Mouse (Mus musculus): ENCODE measurements around the gene Sdc1. TPM values are rescaled to one million over a fixed set of nuclear protein-coding genes. Genes with fewer than 3 reads are reported as not detected.
A peak's percentile ranks its signal among the peaks of the same experiment; 100 is the strongest.

The Sdc1 gene
- polyA plus RNA-seq, 1 experiment from 2014 or later, result 73.8 TPM

GRCm38 (mm10) chr12:8790615-8791014, 19.5 kb downstream of the Sdc1 start:
- H3K27ac ChIP-seq (ENCODE audit: low read depth, low read length), result no peak overlapping the region
- ATAC-seq (ENCODE audit: low FRiP score) (no peak), DNase-seq (ENCODE audit: low spot score, missing footprints) (no peak)
- no peak overlapping the region for H3K4me3 ChIP-seq (ENCODE audit: low read depth, low read length)
- H3K4me2 ChIP-seq, result no peak overlapping the region
- peaks cover 32% of the 10 kb centered on the region for H3K36me3 ChIP-seq (ENCODE audit: control insufficient read depth, insufficient read depth, low read length)
- WGBS, result 92% methylated on average over 12 of the region's 12 CpGs
- no peak overlapping the region for H3K9ac ChIP-seq (ENCODE audit: low read length)
- peaks cover 3% of the 10 kb centered on the region; the same call in 1 of the 2 replicates for H3K9me3 ChIP-seq (ENCODE audit: control insufficient read depth, low read length)
- H3K27me3 ChIP-seq (ENCODE audit: control insufficient read depth, insufficient read depth, low read length), result no peaks in the 10 kb centered on the region
- peaks cover 5% of the 10 kb centered on the region; the same call in 1 of the 2 replicates for H3K4me1 ChIP-seq (ENCODE audit: control insufficient read depth, insufficient read depth, low read length)

GRCm38 (mm10) chr12:8793410-8794051, 22.4 kb downstream of the Sdc1 start:
- 90% methylated on average over 2 of the region's 2 CpGs for WGBS
- Histone ChIP-seq H3K9me3 (ENCODE audit: control insufficient read depth, low read length) (peaks cover 3% of the 10 kb centered on the region; the same call in 1 of the 2 replicates), H3K4me2 (no peak overlapping the region), H3K27me3 (ENCODE audit: control insufficient read depth, insufficient read depth, low read length) (no peaks in the 10 kb centered on the region), H3K4me3 (ENCODE audit: low read depth, low read length) (no peak overlapping the region), H3K27ac (ENCODE audit: low read depth, low read length) (no peak overlapping the region), H3K9ac (ENCODE audit: low read length) (no peak overlapping the region), H3K4me1 (ENCODE audit: control insufficient read depth, insufficient read depth, low read length) (peaks cover 2% of the 10 kb centered on the region; the same call in 1 of the 2 replicates), H3K36me3 (ENCODE audit: control insufficient read depth, insufficient read depth, low read length) (peaks cover 32% of the 10 kb centered on the region)
- DNase-seq (ENCODE audit: low spot score, missing footprints) (no peak), ATAC-seq (ENCODE audit: low FRiP score) (no peak)

GRCm38 (mm10) chr12:8797936-8798335, 26.8 kb downstream of the Sdc1 start:
- peaks cover 17% of the 10 kb centered on the region for H3K36me3 ChIP-seq (ENCODE audit: control insufficient read depth, insufficient read depth, low read length)
- H3K27me3 ChIP-seq (ENCODE audit: control insufficient read depth, insufficient read depth, low read length), result no peaks in the 10 kb centered on the region
- H3K4me2 ChIP-seq, result no peak overlapping the region
- no peaks in the 10 kb centered on the region for H3K4me1 ChIP-seq (ENCODE audit: control insufficient read depth, insufficient read depth, low read length)
- no peak for DNase-seq (ENCODE audit: low spot score, missing footprints)
- H3K9ac ChIP-seq (ENCODE audit: low read length), result no peak overlapping the region
- H3K27ac ChIP-seq (ENCODE audit: low read depth, low read length), result no peak overlapping the region
- WGBS, result 94% methylated on average over 7 of the region's 7 CpGs
- peaks cover 3% of the 10 kb centered on the region; the same call in 1 of the 2 replicates for H3K9me3 ChIP-seq (ENCODE audit: control insufficient read depth, low read length)
- no peak overlapping the region for H3K4me3 ChIP-seq (ENCODE audit: low read depth, low read length)
- no peak for ATAC-seq (ENCODE audit: low FRiP score)

- peaks cover 11% of the 10 kb centered on the region for H3K36me3 ChIP-seq (ENCODE audit: control insufficient read depth, insufficient read depth, low read length)
- H3K27ac ChIP-seq (ENCODE audit: low read depth, low read length), result no peak overlapping the region
- no peak overlapping the region for H3K9ac ChIP-seq (ENCODE audit: low read length)
- no peaks in the 10 kb centered on the region for H3K4me1 ChIP-seq (ENCODE audit: control insufficient read depth, insufficient read depth, low read length)
- 59% methylated on average over 9 of the region's 9 CpGs for WGBS
- H3K4me2 ChIP-seq, result no peak overlapping the region
- peaks cover 3% of the 10 kb centered on the region; the same call in 1 of the 2 replicates for H3K9me3 ChIP-seq (ENCODE audit: control insufficient read depth, low read length)
- DNase-seq (ENCODE audit: low spot score, missing footprints), result no peak
- no peak overlapping the region for H3K4me3 ChIP-seq (ENCODE audit: low read depth, low read length)
- no peak for ATAC-seq (ENCODE audit: low FRiP score)
- H3K27me3 ChIP-seq (ENCODE audit: control insufficient read depth, insufficient read depth, low read length), result no peaks in the 10 kb centered on the region
Observed at GRCm38 (mm10) chr12:8798486-8799020, 27.4 kb downstream of the Sdc1 start.

GRCm38 (mm10) chr12:8803421-8804076, 32.4 kb downstream of the Sdc1 start:
- no peaks in the 10 kb centered on the region for H3K4me1 ChIP-seq (ENCODE audit: control insufficient read depth, insufficient read depth, low read length)
- H3K9me3 ChIP-seq (ENCODE audit: control insufficient read depth, low read length), result no peaks in the 10 kb centered on the region
- peak; percentile 69 for DNase-seq (ENCODE audit: low spot score, missing footprints)
- H3K36me3 ChIP-seq (ENCODE audit: control insufficient read depth, insufficient read depth, low read length), result no peaks in the 10 kb centered on the region
- H3K9ac ChIP-seq (ENCODE audit: low read length), result no peak overlapping the region
- no peak for ATAC-seq (ENCODE audit: low FRiP score)
- WGBS, result 46% methylated on average over 10 of the region's 10 CpGs
- H3K4me3 ChIP-seq (ENCODE audit: low read depth, low read length), result no peak overlapping the region
- no peak overlapping the region for H3K27ac ChIP-seq (ENCODE audit: low read depth, low read length)
- H3K4me2 ChIP-seq, result no peak overlapping the region
- no peaks in the 10 kb centered on the region for H3K27me3 ChIP-seq (ENCODE audit: control insufficient read depth, insufficient read depth, low read length)

- no peak overlapping the region for H3K9ac ChIP-seq (ENCODE audit: low read length)
- H3K36me3 ChIP-seq (ENCODE audit: control insufficient read depth, insufficient read depth, low read length), result no peaks in the 10 kb centered on the region
- H3K9me3 ChIP-seq (ENCODE audit: control insufficient read depth, low read length), result no peaks in the 10 kb centered on the region
- H3K4me1 ChIP-seq (ENCODE audit: control insufficient read depth, insufficient read depth, low read length), result no peaks in the 10 kb centered on the region
- H3K27ac ChIP-seq (ENCODE audit: low read depth, low read length), result no peak overlapping the region
- no peak overlapping the region for H3K4me3 ChIP-seq (ENCODE audit: low read depth, low read length)
- WGBS, result 82% methylated on average over 3 of the region's 3 CpGs
- H3K4me2 ChIP-seq, result no peak overlapping the region
- no peak for ATAC-seq (ENCODE audit: low FRiP score)
- no peaks in the 10 kb centered on the region for H3K27me3 ChIP-seq (ENCODE audit: control insufficient read depth, insufficient read depth, low read length)
- DNase-seq (ENCODE audit: low spot score, missing footprints), result peak; percentile 66
Observed at GRCm38 (mm10) chr12:8804077-8804456, 32.9 kb downstream of the Sdc1 start.

GRCm38 (mm10) chr12:8804934-8805722, 34.0 kb downstream of the Sdc1 start:
- DNase-seq (ENCODE audit: low spot score, missing footprints) (peak; percentile 10), ATAC-seq (ENCODE audit: low FRiP score) (no peak)
- no peaks in the 10 kb centered on the region for H3K27me3 ChIP-seq (ENCODE audit: control insufficient read depth, insufficient read depth, low read length)
- no peak overlapping the region for H3K27ac ChIP-seq (ENCODE audit: low read depth, low read length)
- H3K9me3 ChIP-seq (ENCODE audit: control insufficient read depth, low read length), result no peaks in the 10 kb centered on the region
- 82% methylated on average over 7 of the region's 7 CpGs for WGBS
- no peaks in the 10 kb centered on the region for H3K36me3 ChIP-seq (ENCODE audit: control insufficient read depth, insufficient read depth, low read length)
- no peak overlapping the region for H3K4me3 ChIP-seq (ENCODE audit: low read depth, low read length)
- H3K4me1 ChIP-seq (ENCODE audit: control insufficient read depth, insufficient read depth, low read length), result no peaks in the 10 kb centered on the region
- H3K9ac ChIP-seq (ENCODE audit: low read length), result no peak overlapping the region
- H3K4me2 ChIP-seq, result no peak overlapping the region

GRCm38 (mm10) chr12:8809086-8809485, 38.0 kb downstream of the Sdc1 start:
- 83% methylated on average over 2 of the region's 2 CpGs for WGBS
- H3K4me1 ChIP-seq (ENCODE audit: control insufficient read depth, insufficient read depth, low read length), result no peaks in the 10 kb centered on the region
- H3K27ac ChIP-seq (ENCODE audit: low read depth, low read length), result no peak overlapping the region
- no peak for ATAC-seq (ENCODE audit: low FRiP score)
- no peak overlapping the region for H3K4me3 ChIP-seq (ENCODE audit: low read depth, low read length)
- H3K9me3 ChIP-seq (ENCODE audit: control insufficient read depth, low read length), result no peaks in the 10 kb centered on the region
- no peaks in the 10 kb centered on the region for H3K27me3 ChIP-seq (ENCODE audit: control insufficient read depth, insufficient read depth, low read length)
- H3K36me3 ChIP-seq (ENCODE audit: control insufficient read depth, insufficient read depth, low read length), result no peaks in the 10 kb centered on the region
- H3K4me2 ChIP-seq, result no peak overlapping the region
- no peak overlapping the region for H3K9ac ChIP-seq (ENCODE audit: low read length)
- no peak for DNase-seq (ENCODE audit: low spot score, missing footprints)

- DNase-seq (ENCODE audit: low spot score, missing footprints) (no peak), ATAC-seq (ENCODE audit: low FRiP score) (no peak)
- no peaks in the 10 kb centered on the region for H3K36me3 ChIP-seq (ENCODE audit: control insufficient read depth, insufficient read depth, low read length)
- H3K9ac ChIP-seq (ENCODE audit: low read length), result no peak overlapping the region
- no peaks in the 10 kb centered on the region for H3K4me1 ChIP-seq (ENCODE audit: control insufficient read depth, insufficient read depth, low read length)
- 88% methylated on average over 6 of the region's 6 CpGs for WGBS
- no peak overlapping the region for H3K27ac ChIP-seq (ENCODE audit: low read depth, low read length)
- H3K4me3 ChIP-seq (ENCODE audit: low read depth, low read length), result no peak overlapping the region
- no peaks in the 10 kb centered on the region for H3K27me3 ChIP-seq (ENCODE audit: control insufficient read depth, insufficient read depth, low read length)
- H3K9me3 ChIP-seq (ENCODE audit: control insufficient read depth, low read length), result no peaks in the 10 kb centered on the region
- no peak overlapping the region for H3K4me2 ChIP-seq
Observed at GRCm38 (mm10) chr12:8809626-8810025, 38.5 kb downstream of the Sdc1 start.

Data from midbrain, embryonic 11.5 days (tissue).